Mouse (Mus musculus) right cerebral cortex, postnatal 25 days (tissue): Measurements from ENCODE around the gene E330014E10Rik.
"Not testable (repeated sequence)": the region's sequence is repeated elsewhere in the genome, so short reads cannot be mapped to it uniquely, and the experiment has no call there.

Experiments used
- DNase-seq: peaks from one replicate; pipeline ENCODE4 v3.0.0; 2022

E330014E10Rik gene

GRCm38 (mm10) chr5:95775690-95776089 is at the start of gene E330014E10Rik:
E330014E10Rik (plus strand) TSS chr5:95775990.
- DNase-seq: not testable (repeated sequence)

GRCm38 (mm10) chr5:95736073-95736472 is 39.7 kb upstream of the E330014E10Rik start, which contains the start of gene Gm7978:
Gm7978 (minus strand) TSS chr5:95736173.
- not testable (repeated sequence) for DNase-seq

- not testable (repeated sequence) for DNase-seq
These were observed 34.1 kb upstream of the E330014E10Rik start, which contains the start of gene Gm7982 for GRCm38 (mm10) chr5:95741714-95742113. Gm7982 (plus strand) TSS chr5:95742014.

- DNase-seq: not testable (repeated sequence)
These were observed 35.1 kb downstream of the E330014E10Rik start for GRCm38 (mm10) chr5:95810841-95811240.

- no peak for DNase-seq
These were observed 60.8 kb downstream of the E330014E10Rik start for GRCm38 (mm10) chr5:95836580-95836979.

GRCm38 (mm10) chr5:95854030-95854429 is 78.2 kb downstream of the E330014E10Rik start:
- no peak for DNase-seq
